ENCODE assay signal across 15 mouse cellular contexts in genomic region chr12:35685189-35685588, GRCm38 (mm10).
DNase-seq lines count a peak whose midpoint lies in the region; ATAC-seq and TF ChIP-seq lines count a peak whose summit lies in the region.
"Had no signal": no experiment of that assay in that cellular context is flagged by ENCODE, and none has a peak within 500 bp of the region (broad histone marks: within the 10 kb centered on the region; RNA-seq: fewer than 3 reads in every experiment).

No protein-coding gene starts in this region.

- DNase-seq in right cerebral cortex, postnatal 25 days = peak; percentile 6
- no peak for DNase-seq in right cerebral cortex, postnatal 14 days
- peak; percentile 9 for DNase-seq in splenic B cell, adult 2 months (ENCODE audit: low read depth, low spot score)
- no peak for DNase-seq in kidney, adult 11 months
- DNase-seq in left cerebral cortex, postnatal 4 days = no peak
- no peak for DNase-seq in forebrain, postnatal 0 days
- DNase-seq: cerebellum, adult 11 months; heart, adult 18-20 months; kidney, adult 9 months; midbrain, embryonic 14.5 days; right cerebral cortex, postnatal 4 days had no signal

- H3K4me1 ChIP-seq in forebrain, postnatal 0 days (ENCODE audit: insufficient read depth) = no peaks in the 10 kb centered on the region
- H3K4me1 ChIP-seq: lung, embryonic 15.5 days had no signal

- H3K27me3 ChIP-seq in splenic B cell, adult 2 months (ENCODE audit: control insufficient read depth, insufficient read depth, low read length, poor library complexity, severe bottlenecking) = no peaks in the 10 kb centered on the region
- H3K27me3 ChIP-seq in forebrain, postnatal 0 days (ENCODE audit: insufficient read depth, low read length) = no peaks in the 10 kb centered on the region
- H3K27me3 ChIP-seq: lung, embryonic 15.5 days had no signal

- no peaks in the 10 kb centered on the region for H3K9me3 ChIP-seq in forebrain, postnatal 0 days (ENCODE audit: low read length)
- H3K9me3 ChIP-seq: lung, embryonic 15.5 days had no signal

- H3K9ac ChIP-seq in forebrain, postnatal 0 days = no peak overlapping the region
- H3K9ac ChIP-seq: lung, embryonic 15.5 days had no signal

- H3K36me3 ChIP-seq in splenic B cell, adult 2 months (ENCODE audit: control insufficient read depth, insufficient read depth, low read length, poor library complexity, severe bottlenecking) = no peaks in the 10 kb centered on the region
- H3K36me3 ChIP-seq in forebrain, postnatal 0 days (ENCODE audit: insufficient read depth) = no peaks in the 10 kb centered on the region
- H3K36me3 ChIP-seq: lung, embryonic 15.5 days had no signal

- 65% methylated on average over 3 of the region's 3 CpGs for WGBS in forebrain, postnatal 0 days

- ATAC-seq in hematopoietic stem cell, adult 5-6 weeks (replicated peaks in 1 of 2; ENCODE audit: insufficient read depth in 1 of 2, low FRiP score in 2 of 2, low TSS enrichment in 1 of 2, low read depth in 1 of 2, poor library complexity in 2 of 2, severe bottlenecking in 2 of 2) = peak; percentile 49 to 68; a peak in 2 of 4 replicates
- ATAC-seq in forebrain, postnatal 0 days = no peak
- ATAC-seq: hindbrain, embryonic 16.5 days had no signal

- H3K4me2 ChIP-seq in forebrain, postnatal 0 days (ENCODE audit: low read depth) = no peak overlapping the region
- H3K4me2 ChIP-seq: lung, embryonic 15.5 days had no signal

- no peak for TF ChIP-seq CTCF in forebrain, postnatal 0 days (IDR thresholded peaks at IDR 0.05; ENCODE audit: low read depth)

- intact Hi-C loops in left cerebral cortex, postnatal 4 days (cut with DNase I) = no loop called here

- no peak overlapping the region for H3K4me3 ChIP-seq in forebrain, postnatal 0 days (ENCODE audit: low read depth, low read length)
- H3K4me3 ChIP-seq: layer of hippocampus, adult 2 months; lung, embryonic 15.5 days had no signal

- no peak overlapping the region for H3K27ac ChIP-seq in forebrain, postnatal 0 days (ENCODE audit: low read depth, low read length)
- H3K27ac ChIP-seq: layer of hippocampus, adult 2 months; lung, embryonic 15.5 days had no signal

Comparison
In these comparisons a context has a peak if more than half of its experiments do, and no peak if none do; other contexts are left out.
1. DNase-seq: peak in right cerebral cortex, postnatal 25 days (single experiment) and splenic B cell, adult 2 months (single experiment); none in right cerebral cortex, postnatal 14 days (single experiment), kidney, adult 11 months (single experiment), left cerebral cortex, postnatal 4 days (single experiment) and forebrain, postnatal 0 days (single experiment).